Mouse (Mus musculus): ENCODE measurements around the gene Acot7.

DNA sequence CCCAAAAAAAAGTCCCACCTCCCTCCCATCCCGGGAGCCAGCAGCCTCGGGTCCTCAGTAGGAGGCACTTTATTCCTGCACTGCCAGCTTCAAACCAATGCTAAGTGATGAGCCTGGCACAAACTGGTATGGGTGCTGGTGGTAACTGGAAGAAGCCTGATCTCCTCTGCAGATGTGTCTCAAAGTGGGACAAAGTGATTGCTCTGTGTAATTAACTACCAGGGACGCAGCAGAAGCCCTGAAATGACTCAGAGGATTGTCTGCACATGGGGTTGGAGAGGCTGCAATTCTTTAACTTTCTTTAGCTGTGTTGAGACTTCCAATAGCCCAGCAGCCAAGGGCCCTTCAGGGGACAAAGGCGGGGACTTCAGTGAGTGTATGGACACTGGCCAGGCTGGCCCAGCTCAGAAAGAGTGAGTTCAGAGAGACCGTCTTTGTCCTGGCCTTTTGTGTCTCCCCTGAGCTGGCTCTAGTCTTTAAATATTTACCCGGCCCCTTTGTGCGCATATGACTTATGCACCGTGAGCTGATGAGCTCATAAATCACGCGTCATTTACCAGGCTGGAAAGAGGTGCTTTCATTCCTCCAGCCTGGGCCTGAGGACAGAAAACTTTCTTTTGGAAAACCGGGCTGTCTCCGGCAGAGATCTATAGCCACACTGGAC lies 114.3 kb downstream of the Acot7 start:
- TF ChIP-seq GATA1 (IDR thresholded peaks at IDR 0.05; ENCODE audit: low read length) (no peak), TAL1 (IDR thresholded peaks at IDR 0.05; ENCODE audit: low read length) (no peak)
